Mouse (Mus musculus) hindbrain, postnatal 0 days (tissue): Measurements from ENCODE around the gene Fbn1. TPM values are rescaled to one million over a fixed set of nuclear protein-coding genes. Genes with fewer than 3 reads are reported as not detected.
A peak's percentile ranks its signal among the peaks of the same experiment; 100 is the strongest.

Experiments
- ATAC-seq: fragments of 200-750 bp; cut with Nextera tagmentation; 2 replicates; pipeline ENCODE4 v1.8.0; 2017; ENCODE audit warnings: mild to moderate bottlenecking, moderate TSS enrichment, moderate library complexity
- DNase-seq: peaks from one replicate; pipeline ENCODE4 v3.0.0-alpha.2; 2015; ENCODE audit warnings: low spot score
- H3K27ac ChIP-seq: fragments of 300-500 bp; sonication (generic); 2 replicates; pipeline ENCODE4 v1.5.1; 2014; ENCODE audit warnings: mild to moderate bottlenecking
- H3K27me3 ChIP-seq: fragments of 300-500 bp; sonication (generic); 2 replicates; pipeline ENCODE4 v1.6.1; 2014; ENCODE audit warnings: low read length, mixed read lengths; ENCODE audit not compliant: insufficient read depth
- H3K36me3 ChIP-seq: fragments of 300-500 bp; sonication (generic); 2 replicates; pipeline ENCODE4 v1.6.1; 2014; ENCODE audit warnings: low read length, mixed read lengths; ENCODE audit not compliant: insufficient read depth
- H3K4me1 ChIP-seq: fragments of 300-500 bp; sonication (generic); 2 replicates; pipeline ENCODE4 v1.6.1; 2014; ENCODE audit warnings: antibody characterized with exemption, low read length, mixed read lengths; ENCODE audit not compliant: insufficient read depth
- H3K4me2 ChIP-seq: fragments of 300-500 bp; sonication (generic); 2 replicates; pipeline ENCODE4 v1.6.1; 2014; ENCODE audit warnings: low read depth, mild to moderate bottlenecking, low read length, moderate library complexity, mixed read lengths
- H3K4me3 ChIP-seq: fragments of 300-500 bp; sonication (generic); 2 replicates; pipeline ENCODE4 v1.5.1; 2014; ENCODE audit warnings: low read length
- H3K9ac ChIP-seq: fragments of 300-500 bp; sonication (generic); replicated peaks from 2 replicates; pipeline ENCODE4 v1.6.1; 2014; ENCODE audit warnings: mild to moderate bottlenecking, low read length, moderate library complexity, mixed read lengths
- H3K9me3 ChIP-seq: fragments of 300-500 bp; sonication (generic); 2 replicates; pipeline ENCODE4 v1.6.1; 2016; ENCODE audit warnings: low read length, mixed read lengths
- CTCF ChIP-seq: IDR thresholded peaks from 2 replicates; pipeline ENCODE4 v1.5.1; 2016; ENCODE audit warnings: antibody characterized with exemption, control low read depth, low read depth
- WGBS: fragments of 180-500 bp; shearing (Covaris S2); extraction: QIAGEN DNeasy Blood & Tissue Kit; methylation state at CpG from one replicate; pipeline ENCODE4 v1.1.7; 2014; 5-methylcytosine and 5-hydroxymethylcytosine counted together
- polyA plus RNA-seq: library from polyadenylated mRNA; unstranded; fragments of >200 nt; fragmentation: Nextera tagmentation; extraction: Ambion mirVana; gene quantifications from 2 replicates; pipeline ENCODE4 v1.2.1, GENCODE M21; 2015
- total RNA-seq: library from RNA; depleted of rRNA; stranded (reverse); fragments of >200 nt; gene quantifications from 2 replicates; pipeline ENCODE4 v1.2.3, GENCODE M21; 2014

Fbn1 gene
- total and polyA plus RNA-seq, 2 experiments from 2014 or later, result 2.3 to 16.6 TPM

DNA sequence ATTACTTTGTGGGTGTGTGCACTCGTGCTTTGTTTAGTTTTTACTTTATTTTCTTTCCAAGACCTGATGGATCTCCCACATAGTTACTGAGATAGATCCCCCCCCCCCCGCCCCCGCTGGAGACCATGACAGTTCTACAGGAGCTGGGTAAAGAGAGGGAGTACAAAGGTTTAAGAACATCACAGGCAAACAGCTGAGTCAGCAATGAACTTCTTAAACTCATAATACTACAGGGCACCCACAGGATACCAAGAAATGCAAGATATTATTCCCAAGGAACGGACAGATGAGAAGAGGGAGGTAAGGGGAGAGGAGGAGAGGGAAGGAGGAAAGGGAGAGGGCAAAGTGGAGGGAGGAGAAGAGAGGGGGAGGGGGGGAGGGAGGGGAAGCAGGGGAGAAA, 4.8 kb upstream of the Fbn1 start:
- WGBS, result 86% methylated on average over 4 of the region's 4 CpGs
- ATAC-seq, result no peak
- Histone ChIP-seq H3K4me2 (no peak overlapping the region), H3K4me1 (no peaks in the 10 kb centered on the region), H3K27me3 (0 out of 2 replicates have a peak, but pooled peaks cover 3% of the 10 kb centered on the region), H3K4me3 (no peak overlapping the region), H3K27ac (no peak overlapping the region), H3K36me3 (no peaks in the 10 kb centered on the region), H3K9me3 (no peaks in the 10 kb centered on the region), H3K9ac (no peak overlapping the region)
- DNase-seq, result no peak
- no peak for TF ChIP-seq CTCF

DNA sequence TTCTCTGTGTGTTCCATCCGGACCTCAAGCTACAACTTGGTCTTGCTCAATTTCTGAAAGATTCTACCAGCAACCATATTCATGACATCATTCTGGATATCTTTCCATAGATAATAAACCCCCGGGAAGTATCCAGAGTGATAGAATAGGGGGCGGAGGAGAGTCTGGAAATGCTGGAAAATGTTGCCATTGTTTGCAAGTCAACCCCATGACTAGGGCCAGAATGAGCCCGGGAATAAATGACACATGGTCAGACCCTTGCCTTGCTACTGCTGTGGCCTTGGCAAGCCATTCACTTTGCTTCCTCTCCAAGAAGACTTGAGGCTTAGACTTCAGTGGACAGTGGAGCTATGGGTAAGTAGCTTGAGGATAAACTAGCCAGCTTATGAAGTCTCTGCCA, 4.1 kb upstream of the Fbn1 start:
- H3K27ac ChIP-seq, result no peak overlapping the region
- ATAC-seq, result no peak
- DNase-seq, result no peak
- no peaks in the 10 kb centered on the region for H3K9me3 ChIP-seq
- no peak overlapping the region for H3K9ac ChIP-seq
- TF ChIP-seq CTCF, result no peak
- no peaks in the 10 kb centered on the region for H3K36me3 ChIP-seq
- H3K27me3 ChIP-seq, result 0 out of 2 replicates have a peak, but pooled peaks cover 3% of the 10 kb centered on the region
- no peak overlapping the region for H3K4me3 ChIP-seq
- 57% methylated on average over 4 of the region's 4 CpGs for WGBS
- no peak overlapping the region for H3K4me2 ChIP-seq
- no peaks in the 10 kb centered on the region for H3K4me1 ChIP-seq

DNA sequence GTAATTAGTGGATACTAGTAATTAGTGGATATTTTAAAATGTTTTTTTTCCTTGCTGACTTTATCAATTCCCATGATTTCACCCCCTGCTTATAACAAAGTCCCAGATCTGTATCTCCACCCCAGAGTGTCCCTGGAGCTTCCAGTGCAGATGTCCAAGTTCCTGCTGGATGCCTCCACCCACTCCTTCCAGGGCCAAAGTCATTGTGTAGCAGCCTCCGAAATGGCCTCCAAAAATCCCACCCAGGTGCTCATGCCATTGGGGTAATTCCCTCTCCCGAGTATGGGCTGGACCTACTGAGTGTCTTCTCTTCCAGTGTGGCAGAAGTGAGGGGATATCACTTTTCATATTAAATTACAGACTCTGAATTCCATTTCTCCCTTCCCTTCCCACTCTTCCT, 3.0 kb upstream of the Fbn1 start:
- WGBS, result 74% methylated on average over 2 of the region's 2 CpGs
- Histone ChIP-seq H3K27ac (no peak overlapping the region), H3K36me3 (no peaks in the 10 kb centered on the region), H3K4me2 (no peak overlapping the region), H3K4me3 (no peak overlapping the region), H3K9ac (no peak overlapping the region), H3K9me3 (no peaks in the 10 kb centered on the region), H3K4me1 (no peaks in the 10 kb centered on the region), H3K27me3 (0 out of 2 replicates have a peak, but pooled peaks cover 3% of the 10 kb centered on the region)
- DNase-seq (no peak), ATAC-seq (no peak)
- no peak for TF ChIP-seq CTCF

DNA sequence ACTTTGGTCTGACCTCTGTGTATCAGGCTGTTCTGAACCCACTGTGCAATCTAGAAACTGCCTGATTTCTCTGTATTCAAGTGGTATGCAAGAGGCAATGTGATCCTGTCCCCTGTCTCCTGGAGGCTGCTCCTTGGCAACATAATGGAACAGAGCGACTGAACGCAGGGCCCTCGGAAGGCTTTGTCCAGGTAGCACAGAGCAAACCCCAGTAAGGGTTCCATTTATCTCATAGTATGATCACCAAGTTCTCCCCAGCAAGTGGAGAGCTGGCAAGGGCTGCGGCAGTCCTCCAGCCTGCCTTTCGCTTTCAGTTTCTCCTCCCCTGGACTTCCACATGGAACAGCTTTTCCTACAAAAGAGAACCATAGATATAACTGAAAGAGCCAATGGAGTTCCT, 588 bp upstream of the Fbn1 start:
- Histone ChIP-seq H3K4me1 (peaks cover 9% of the 10 kb centered on the region; the same call in 1 of the 2 replicates), H3K9ac (no peak overlapping the region), H3K9me3 (no peaks in the 10 kb centered on the region), H3K36me3 (no peaks in the 10 kb centered on the region), H3K27me3 (0 out of 2 replicates have a peak, but pooled peaks cover 3% of the 10 kb centered on the region), H3K4me3 (no peak overlapping the region), H3K27ac (no peak overlapping the region), H3K4me2 (no peak overlapping the region)
- ATAC-seq (no peak), DNase-seq (no peak)
- 93% methylated on average over 5 of the region's 5 CpGs for WGBS
- TF ChIP-seq CTCF, result no peak

DNA sequence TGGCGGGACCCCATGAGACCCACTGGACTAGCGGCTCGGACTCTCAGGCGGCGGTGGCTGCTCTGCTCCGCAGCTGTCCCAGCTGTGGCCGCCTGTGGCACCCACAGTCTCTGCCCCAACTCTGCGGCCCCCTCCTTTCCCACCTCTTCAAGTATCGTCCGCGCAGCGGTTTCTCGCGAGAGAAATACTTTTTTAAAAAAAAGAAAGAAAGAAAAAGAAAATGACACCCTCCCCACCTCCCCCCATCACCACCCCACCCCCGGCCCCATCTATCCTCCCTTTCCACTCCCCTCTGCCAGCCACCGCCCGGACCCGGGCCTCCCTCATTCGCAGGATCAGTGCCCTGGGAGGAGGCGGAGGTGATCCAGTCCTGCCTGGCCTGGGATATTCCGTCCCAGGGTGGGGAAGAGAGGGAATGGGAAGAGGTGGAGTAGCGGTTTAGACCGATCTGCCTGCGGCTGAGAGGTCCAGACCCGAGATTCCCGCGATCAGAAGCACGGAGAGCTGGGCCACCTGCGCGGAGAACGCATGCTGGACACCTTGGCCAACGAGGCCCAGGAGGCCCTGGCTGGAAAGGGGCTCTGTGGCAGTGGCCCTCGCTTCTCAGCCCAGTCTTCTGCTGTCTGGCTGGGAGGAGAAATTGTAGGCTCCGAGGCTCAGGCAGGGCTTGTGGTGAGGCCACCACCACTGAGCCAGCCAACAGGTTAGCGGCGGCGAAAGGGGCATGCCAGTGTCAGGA, 1.3 kb downstream of the Fbn1 start:
- H3K4me2 ChIP-seq, result peak overlapping the region; percentile 98
- peak; percentile 86 for DNase-seq
- no peaks in the 10 kb centered on the region for H3K36me3 ChIP-seq
- peak overlapping the region; percentile 68 for H3K9ac ChIP-seq
- peaks cover 9% of the 10 kb centered on the region; the same call in 1 of the 2 replicates for H3K4me1 ChIP-seq
- ATAC-seq, result peak; percentile 92
- peak overlapping the region; percentile 65 for H3K4me3 ChIP-seq
- under 1% methylated on average over 37 of the region's 37 CpGs for WGBS
- 0 out of 2 replicates have a peak, but pooled peaks cover 3% of the 10 kb centered on the region for H3K27me3 ChIP-seq
- H3K27ac ChIP-seq, result peak overlapping the region; percentile 75
- no peaks in the 10 kb centered on the region for H3K9me3 ChIP-seq
- TF ChIP-seq CTCF, result no peak

DNA sequence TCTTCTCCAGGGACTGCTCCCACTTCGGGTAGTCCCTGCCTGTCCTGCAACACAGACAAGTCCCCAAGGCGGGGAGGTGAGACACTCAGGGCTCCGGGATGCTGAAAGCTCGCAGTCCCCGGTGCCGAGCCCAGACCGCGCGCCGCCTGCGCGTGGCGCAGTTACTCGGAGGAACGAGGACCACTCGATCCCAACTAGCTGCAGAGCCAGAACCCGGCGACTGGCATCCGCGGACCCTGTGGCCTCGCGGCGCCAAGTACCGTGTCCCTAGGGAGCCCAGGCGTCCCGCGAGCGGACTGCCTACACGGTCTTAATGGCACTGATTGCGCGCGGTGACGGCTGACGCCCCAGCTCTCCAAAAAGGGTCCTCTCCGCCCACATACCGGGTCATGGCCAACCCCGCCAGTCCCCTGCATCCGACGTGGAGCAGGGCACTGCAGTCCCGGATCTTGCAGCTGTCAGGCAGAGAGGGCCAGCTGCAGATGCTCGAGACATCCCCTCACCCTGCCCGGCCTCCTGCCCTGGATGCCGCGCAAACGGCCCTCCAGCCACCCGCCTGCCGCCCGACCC, 2.0 kb downstream of the Fbn1 start:
- Histone ChIP-seq H3K27me3 (0 out of 2 replicates have a peak, but pooled peaks cover 3% of the 10 kb centered on the region), H3K4me1 (peaks cover 9% of the 10 kb centered on the region; the same call in 1 of the 2 replicates), H3K9me3 (no peaks in the 10 kb centered on the region), H3K4me3 (peak overlapping the region; percentile 65), H3K9ac (peak overlapping the region; percentile 68), H3K36me3 (no peaks in the 10 kb centered on the region), H3K4me2 (peak overlapping the region; percentile 98), H3K27ac (peak overlapping the region; percentile 75)
- DNase-seq (peak; percentile 74), ATAC-seq (peak; percentile 85)
- peak; percentile 34 for TF ChIP-seq CTCF
- WGBS, result under 1% methylated on average over 48 of the region's 48 CpGs
